Mouse (Mus musculus): ENCODE results near the gene Itgav.

Itgav gene

DNA sequence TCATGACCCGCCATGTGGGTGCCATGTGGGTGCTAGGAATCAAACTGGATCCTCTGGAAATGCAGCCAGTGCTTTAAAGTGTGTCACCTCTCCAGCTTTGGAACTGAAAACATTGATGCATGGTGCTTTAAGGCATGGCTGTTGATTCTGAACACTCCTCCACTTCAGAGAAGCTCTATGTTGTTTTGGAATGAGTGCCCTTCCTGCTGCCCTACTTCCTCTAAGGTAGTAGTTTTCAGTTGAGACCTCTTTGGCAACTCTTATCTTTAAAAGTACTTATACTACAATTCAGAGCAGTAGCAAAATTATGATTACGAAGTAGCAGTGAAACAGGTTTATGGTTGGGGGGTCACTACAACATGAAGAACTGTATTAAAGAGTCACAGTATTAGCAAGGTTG lies 18.6 kb downstream of the Itgav start:
- no peak for ATAC-seq (ENCODE audit: insufficient number of reproducible peaks, low FRiP score, low TSS enrichment)

DNA sequence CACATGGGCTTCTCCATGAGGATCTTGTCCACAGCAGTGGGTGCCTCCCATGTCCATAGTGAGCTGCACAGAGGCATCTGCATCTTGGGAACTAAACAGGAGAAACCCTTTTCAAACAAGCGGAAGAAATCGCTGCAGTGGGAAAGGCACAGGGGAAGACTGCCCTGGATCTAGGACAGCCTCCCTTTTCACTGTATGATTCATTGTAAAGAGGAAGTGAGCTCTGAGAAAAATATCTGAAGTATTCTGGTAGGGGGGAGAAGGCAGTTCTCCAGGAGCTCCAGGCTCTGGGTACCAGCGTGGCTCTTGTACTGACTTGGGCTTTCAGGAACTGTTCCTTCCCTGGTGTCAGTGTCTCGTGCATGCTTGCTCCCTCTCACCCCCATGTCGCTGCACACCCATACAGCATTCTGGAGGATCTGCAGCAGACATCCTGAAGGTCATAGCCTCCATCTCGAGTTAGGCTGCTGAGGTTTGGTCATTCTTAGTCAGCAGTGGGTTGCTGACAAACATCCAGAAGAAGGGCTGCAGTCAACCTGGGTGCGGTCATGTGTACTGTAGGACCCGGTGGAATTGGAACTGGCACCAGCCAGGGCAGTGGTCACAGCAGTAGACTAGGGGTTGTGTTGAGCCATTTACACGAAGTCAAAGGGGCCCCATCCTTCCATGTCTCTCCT lies 20.2 kb downstream of the Itgav start:
- ATAC-seq (ENCODE audit: insufficient number of reproducible peaks, low FRiP score, low TSS enrichment), result no peak

- ATAC-seq (ENCODE audit: insufficient number of reproducible peaks, low FRiP score, low TSS enrichment), result no peak
Observed at GRCm38 (mm10) chr2:83745257-83745656, 21.1 kb downstream of the Itgav start.

DNA sequence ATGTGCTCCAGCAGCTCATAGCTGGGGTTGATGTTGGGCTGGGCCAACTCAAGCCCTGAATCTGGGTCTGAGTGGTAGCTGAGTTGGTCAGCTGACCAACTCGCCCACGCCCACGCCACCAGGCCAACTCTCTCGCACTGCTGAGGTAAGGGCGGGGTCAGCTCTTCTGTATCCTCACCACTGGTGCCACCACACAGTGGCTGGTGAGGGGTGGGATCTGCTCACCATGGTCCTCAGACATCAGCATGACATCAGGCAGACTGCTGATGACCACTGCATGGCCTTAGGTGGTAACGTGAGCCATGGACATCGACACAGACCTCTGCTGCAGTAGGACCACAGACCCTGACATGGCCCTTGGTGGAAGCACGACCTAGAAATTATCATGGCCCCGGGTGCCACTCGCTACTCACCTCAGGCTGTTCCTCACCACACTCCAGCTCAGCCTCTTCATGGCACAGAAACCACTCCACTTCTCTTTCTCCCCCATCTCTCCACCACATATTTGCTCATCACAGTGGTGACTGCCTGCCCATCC lies 24.5 kb downstream of the Itgav start:
- ATAC-seq (ENCODE audit: insufficient number of reproducible peaks, low FRiP score, low TSS enrichment), result no peak

GRCm38 (mm10) chr2:83753008-83753407 lies 28.8 kb downstream of the Itgav start:
- ATAC-seq (ENCODE audit: insufficient number of reproducible peaks, low FRiP score, low TSS enrichment), result no peak

GRCm38 (mm10) chr2:83754306-83754837 lies 30.2 kb downstream of the Itgav start:
- no peak for ATAC-seq (ENCODE audit: insufficient number of reproducible peaks, low FRiP score, low TSS enrichment)

GRCm38 (mm10) chr2:83758606-83759215 lies 34.5 kb downstream of the Itgav start:
- ATAC-seq (ENCODE audit: insufficient number of reproducible peaks, low FRiP score, low TSS enrichment), result peak; percentile 38

DNA sequence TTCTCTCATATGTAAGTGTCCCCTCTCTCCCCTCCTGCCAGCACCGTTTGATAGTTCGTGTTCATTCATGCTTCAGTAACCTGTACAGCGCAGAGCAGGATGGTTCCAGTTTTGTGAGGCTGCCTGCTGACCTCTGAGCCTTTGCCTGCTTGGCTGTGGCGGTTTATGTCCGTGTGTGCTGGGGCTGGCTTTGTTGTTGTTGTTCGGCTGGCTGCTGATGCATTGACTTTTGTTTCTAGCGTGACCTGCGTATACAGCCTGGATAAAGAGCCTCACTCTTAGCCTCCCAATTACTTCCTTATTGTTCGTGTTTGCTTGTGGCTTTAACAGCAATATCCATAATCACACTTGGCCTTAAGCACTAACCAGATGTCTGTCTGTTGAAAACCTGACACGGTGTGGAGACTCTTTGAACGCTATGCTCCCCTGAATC lies 35.0 kb downstream of the Itgav start:
- peak; percentile 65 for ATAC-seq (ENCODE audit: insufficient number of reproducible peaks, low FRiP score, low TSS enrichment)

DNA sequence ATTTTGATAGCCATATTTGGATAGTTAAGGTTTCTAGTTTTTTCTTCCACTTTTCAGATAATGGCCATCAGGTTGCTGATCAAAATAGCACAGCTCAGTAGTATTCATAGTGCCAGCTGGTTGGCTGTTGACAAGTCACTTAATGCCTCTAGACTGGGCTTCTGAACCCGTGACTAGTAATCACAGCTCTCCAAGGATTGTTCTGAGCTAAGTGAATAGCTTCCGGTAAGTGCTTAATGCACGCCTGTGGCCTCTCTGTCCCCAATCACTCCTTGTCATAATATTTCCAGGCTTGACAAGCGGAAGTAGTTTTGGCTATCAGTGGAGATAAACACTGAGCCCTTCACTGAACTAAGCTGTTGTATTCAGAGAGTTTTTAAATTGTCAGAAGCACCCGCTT lies 35.5 kb downstream of the Itgav start:
- peak; percentile 55 for ATAC-seq (ENCODE audit: insufficient number of reproducible peaks, low FRiP score, low TSS enrichment)

- ATAC-seq (ENCODE audit: insufficient number of reproducible peaks, low FRiP score, low TSS enrichment), result no peak
Observed at GRCm38 (mm10) chr2:83760112-83760511, 35.9 kb downstream of the Itgav start.

DNA sequence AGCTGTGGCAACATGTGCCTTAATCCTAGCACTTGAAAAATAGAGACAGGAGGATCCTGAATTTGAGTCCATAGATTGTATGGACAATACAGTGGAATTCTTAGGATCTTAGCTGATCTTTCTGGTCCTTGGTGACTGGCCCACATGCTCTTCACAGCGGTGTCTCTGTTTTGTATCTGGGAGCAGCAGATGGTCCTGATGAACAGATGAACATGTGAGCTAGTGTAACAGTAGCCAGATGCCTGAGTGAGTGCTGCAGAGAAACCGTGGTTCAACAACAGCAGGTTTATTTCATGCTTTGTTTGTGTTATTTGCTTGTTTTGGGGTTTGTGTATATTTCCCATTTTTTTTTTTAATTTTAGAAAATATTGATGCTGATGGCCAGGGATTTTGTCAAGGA lies 37.3 kb downstream of the Itgav start:
- ATAC-seq (ENCODE audit: insufficient number of reproducible peaks, low FRiP score, low TSS enrichment), result peak; percentile 76

- ATAC-seq (ENCODE audit: insufficient number of reproducible peaks, low FRiP score, low TSS enrichment), result no peak
Observed at GRCm38 (mm10) chr2:83762106-83762855, 38.1 kb downstream of the Itgav start.

GRCm38 (mm10) chr2:83766058-83766457 lies 41.9 kb downstream of the Itgav start:
- no peak for ATAC-seq (ENCODE audit: insufficient number of reproducible peaks, low FRiP score, low TSS enrichment)

GRCm38 (mm10) chr2:83766878-83767277 lies 42.7 kb downstream of the Itgav start:
- ATAC-seq (ENCODE audit: insufficient number of reproducible peaks, low FRiP score, low TSS enrichment), result no peak

DNA sequence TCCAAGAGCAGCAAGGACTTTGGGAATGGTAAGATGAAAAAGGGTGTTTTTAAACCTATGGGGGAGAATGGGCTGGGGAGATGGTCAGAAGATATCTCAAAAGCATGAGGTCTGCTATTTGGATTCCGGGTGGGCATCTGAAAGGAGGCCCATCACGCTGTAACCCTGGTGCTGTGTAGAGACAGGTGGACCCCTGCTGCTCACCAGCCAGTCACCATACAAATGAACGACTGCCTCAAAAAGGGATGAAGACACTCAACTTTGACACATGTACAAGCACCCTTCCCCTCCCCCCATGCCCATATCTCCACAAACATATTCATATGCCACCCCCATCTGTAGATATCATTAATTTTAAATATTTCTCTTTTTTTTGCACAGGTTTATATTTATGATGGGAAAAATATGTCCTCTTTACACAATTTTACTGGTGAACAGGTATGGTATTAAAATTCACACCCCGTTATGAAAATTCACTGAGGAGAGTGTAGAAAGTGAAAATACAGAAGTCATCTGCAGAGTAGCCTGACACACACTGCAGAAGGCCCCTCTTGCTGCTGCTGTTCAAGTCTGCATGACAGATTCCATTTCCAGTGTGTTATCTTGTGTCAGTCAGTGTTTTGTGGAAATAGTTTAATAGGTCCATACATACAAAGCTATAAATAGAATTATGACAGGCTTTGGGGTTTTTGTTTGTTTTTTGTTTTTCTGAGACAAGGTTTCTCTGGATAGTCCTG lies 44.3 kb downstream of the Itgav start:
- ATAC-seq (ENCODE audit: insufficient number of reproducible peaks, low FRiP score, low TSS enrichment), result no peak

DNA sequence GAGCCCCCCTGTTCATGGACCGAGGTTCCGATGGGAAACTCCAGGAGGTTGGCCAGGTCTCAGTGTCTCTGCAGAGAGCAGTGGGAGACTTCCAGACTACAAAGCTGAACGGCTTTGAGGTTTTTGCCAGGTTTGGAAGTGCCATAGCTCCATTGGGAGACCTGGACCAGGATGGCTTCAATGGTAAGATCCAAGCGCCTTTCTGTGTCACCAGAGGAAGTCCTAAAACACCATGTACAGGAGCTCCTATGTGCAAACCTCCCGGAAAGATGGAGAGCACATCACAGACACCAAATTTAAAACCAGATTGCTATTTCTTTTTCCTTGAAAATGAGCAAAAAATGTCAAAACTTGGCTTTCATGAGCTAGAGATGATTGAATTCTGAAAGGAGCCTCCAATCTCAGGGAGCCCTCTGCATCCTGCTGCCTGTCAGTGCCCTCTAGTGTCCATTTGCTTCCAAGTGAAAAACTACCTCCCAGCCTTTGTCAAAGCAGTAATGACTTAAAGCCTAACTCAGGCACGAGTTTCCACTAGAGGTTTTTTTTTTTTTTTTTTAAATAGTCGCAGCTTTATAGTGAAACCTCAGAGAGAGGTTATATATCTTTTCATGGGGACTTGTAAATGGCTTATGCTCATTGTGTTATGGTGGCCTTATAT lies 47.1 kb downstream of the Itgav start:
- ATAC-seq (ENCODE audit: insufficient number of reproducible peaks, low FRiP score, low TSS enrichment), result peak; percentile 89

GRCm38 (mm10) chr2:83791330-83792073 lies 67.3 kb downstream of the Itgav start:
- no peak for ATAC-seq (ENCODE audit: insufficient number of reproducible peaks, low FRiP score, low TSS enrichment)

DNA sequence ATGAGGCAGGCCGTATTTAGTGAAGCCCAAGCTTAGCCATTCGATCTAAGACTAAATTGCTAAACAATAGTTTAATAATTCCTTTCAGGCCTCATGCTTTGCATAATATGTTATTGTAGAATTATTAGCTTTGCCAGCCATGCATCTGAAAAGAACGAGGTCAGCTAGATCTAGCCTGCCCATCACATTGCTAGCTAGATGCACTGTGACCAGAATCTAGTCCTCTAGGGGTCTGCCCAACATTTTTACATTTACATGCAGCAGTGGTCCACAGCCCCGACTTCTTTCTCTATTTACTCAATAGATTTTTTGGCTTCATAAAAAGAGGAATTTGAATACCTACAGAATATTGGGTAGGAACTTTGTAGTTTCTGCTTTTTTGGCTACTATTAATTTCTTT lies 67.9 kb downstream of the Itgav start:
- no peak for ATAC-seq (ENCODE audit: insufficient number of reproducible peaks, low FRiP score, low TSS enrichment)

DNA sequence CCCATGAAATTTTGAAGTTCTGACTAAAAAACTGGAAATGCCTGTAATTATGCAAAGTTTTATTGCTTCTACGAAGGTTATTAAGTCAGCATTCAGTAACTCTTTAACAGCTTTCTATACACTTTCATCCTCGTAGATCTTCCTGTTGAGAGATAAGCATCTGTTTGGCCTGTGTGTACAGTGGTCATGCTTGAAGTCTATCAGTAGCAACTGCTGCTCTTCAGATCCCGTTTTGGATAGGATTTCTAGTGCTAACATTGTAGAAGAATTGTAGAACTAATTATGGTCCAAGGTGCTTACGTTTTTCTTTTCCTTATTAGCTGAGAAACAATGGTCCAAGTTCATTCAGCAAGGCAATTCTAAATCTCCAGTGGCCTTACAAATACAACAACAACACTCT lies 71.6 kb downstream of the Itgav start:
- no peak for ATAC-seq (ENCODE audit: insufficient number of reproducible peaks, low FRiP score, low TSS enrichment)

Measured in cerebellum, adult (tissue).